Mouse (Mus musculus): Measurements from ENCODE around the gene Naa16. TPM values are rescaled to one million over a fixed set of nuclear protein-coding genes. Genes with fewer than 3 reads are reported as not detected.

The Naa16 gene
- polyA plus RNA-seq, 2 experiments from 2014 or later = 53.6 to 54.4 TPM

Other genes with a start within 250 kb of the Naa16 start
- not detected for gene Zfp957, start 143.4 kb downstream of the Naa16 start, polyA plus RNA-seq (2017; shearing (Covaris generic))
- gene Rgcc, start 89.1 kb downstream of the Naa16 start, polyA plus RNA-seq (2017; shearing (Covaris generic)) = 10 to 100 TPM; 20.3 to 29.3 TPM
- gene Mtrf1, start 7.0 kb upstream of the Naa16 start, polyA plus RNA-seq (2017; shearing (Covaris generic)) = 1 to 10 TPM; 4.3 to 6.0 TPM
- 1 to 10 TPM in 1 of 2 experiments, under 1 TPM in 1; 0.89 to 1.2 TPM for gene Kbtbd7, start 35.7 kb upstream of the Naa16 start, polyA plus RNA-seq (2017; shearing (Covaris generic))
- gene Kbtbd6, start 61.1 kb upstream of the Naa16 start, polyA plus RNA-seq (2017; shearing (Covaris generic)) = not detected
- 100 to 1,000 TPM; 149 to 199 TPM for gene Elf1, start 90.4 kb upstream of the Naa16 start, polyA plus RNA-seq (2017; shearing (Covaris generic))
- gene Wbp4, start 90.7 kb upstream of the Naa16 start, polyA plus RNA-seq (2017; shearing (Covaris generic)) = 10 to 100 TPM; 25.3 to 27.1 TPM
- 100 to 1,000 TPM; 111 to 162 TPM for gene Sugt1, start 196.9 kb upstream of the Naa16 start, polyA plus RNA-seq (2017; shearing (Covaris generic))